Mouse (Mus musculus): ENCODE results near the gene Amigo2. TPM values are rescaled to one million over a fixed set of nuclear protein-coding genes. Genes with fewer than 3 reads are reported as not detected.

Gene Amigo2
- polyA plus RNA-seq, 1 experiment from 2014 or later, result not detected

GRCm38 (mm10) chr15:97256411-97256810 is 9.3 kb upstream of the Amigo2 start:
- 90% methylated on average over 11 of the region's 11 CpGs for WGBS (ENCODE audit: missing documents)
- Histone ChIP-seq H3K36me3 (ENCODE audit: inconsistent target) (no peaks in the 10 kb centered on the region), H3K79me2 (ENCODE audit: inconsistent target) (no peaks in the 10 kb centered on the region), H3K27ac (no peak overlapping the region), H3K4me3 (ENCODE audit: inconsistent target) (no peak overlapping the region)

DNA sequence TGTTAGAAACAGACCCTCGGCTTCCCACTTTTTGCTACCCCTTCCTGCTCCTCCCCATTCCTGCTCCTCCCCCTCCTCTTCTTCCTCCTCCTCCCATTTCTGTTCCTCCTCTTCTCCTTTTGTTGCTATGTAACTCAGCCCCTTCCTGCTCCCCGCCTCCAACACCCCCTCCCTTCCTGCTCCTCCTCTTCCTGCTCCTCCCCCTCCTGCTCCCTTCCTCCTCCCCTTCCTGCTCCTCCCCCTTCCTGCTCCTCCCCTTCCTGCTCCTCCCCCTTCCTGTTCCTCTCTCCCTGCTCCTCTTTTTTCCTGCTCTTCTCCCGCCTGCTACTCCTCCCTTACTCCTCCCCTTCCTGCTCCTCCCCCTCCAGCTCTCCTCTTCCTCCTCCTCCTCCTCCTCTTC is 8.7 kb upstream of the Amigo2 start:
- 80% methylated on average over 1 of the region's 3 CpGs for WGBS (ENCODE audit: missing documents)
- no peak overlapping the region for H3K27ac ChIP-seq
- H3K36me3 ChIP-seq (ENCODE audit: inconsistent target), result no peaks in the 10 kb centered on the region
- no peaks in the 10 kb centered on the region for H3K79me2 ChIP-seq (ENCODE audit: inconsistent target)
- H3K4me3 ChIP-seq (ENCODE audit: inconsistent target), result no peak overlapping the region

GRCm38 (mm10) chr15:97254375-97254774 is 7.3 kb upstream of the Amigo2 start:
- Histone ChIP-seq H3K27ac (no peak overlapping the region), H3K4me3 (ENCODE audit: inconsistent target) (no peak overlapping the region), H3K36me3 (ENCODE audit: inconsistent target) (no peaks in the 10 kb centered on the region), H3K79me2 (ENCODE audit: inconsistent target) (no peaks in the 10 kb centered on the region)
- 94% methylated on average over 4 of the region's 4 CpGs for WGBS (ENCODE audit: missing documents)

GRCm38 (mm10) chr15:97252493-97253034 is 5.5 kb upstream of the Amigo2 start:
- no peak overlapping the region for H3K4me3 ChIP-seq (ENCODE audit: inconsistent target)
- no peak overlapping the region for H3K27ac ChIP-seq
- H3K79me2 ChIP-seq (ENCODE audit: inconsistent target), result no peaks in the 10 kb centered on the region
- H3K36me3 ChIP-seq (ENCODE audit: inconsistent target), result no peaks in the 10 kb centered on the region
- 62% methylated on average over 8 of the region's 8 CpGs for WGBS (ENCODE audit: missing documents)

DNA sequence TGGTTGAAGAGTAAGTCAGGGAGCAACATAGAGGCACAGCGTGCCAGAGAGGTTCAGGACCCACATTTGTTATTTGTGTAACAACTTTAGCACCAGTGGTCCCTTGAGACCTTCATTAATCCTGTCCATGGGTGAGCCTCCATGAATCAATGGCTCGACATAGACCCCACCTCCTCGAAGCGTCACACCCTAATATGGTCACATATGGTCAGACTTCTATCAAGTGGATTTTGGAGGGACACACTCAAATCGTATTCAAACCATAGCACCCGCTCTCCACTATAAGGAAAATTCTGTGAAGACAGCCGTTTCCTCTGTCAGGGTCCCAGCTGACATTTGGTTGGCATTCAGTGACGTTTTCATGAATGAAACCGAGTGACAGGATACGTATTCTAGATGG is 2.2 kb upstream of the Amigo2 start:
- Histone ChIP-seq H3K27ac (no peak overlapping the region), H3K36me3 (ENCODE audit: inconsistent target) (no peaks in the 10 kb centered on the region), H3K4me3 (ENCODE audit: inconsistent target) (no peak overlapping the region), H3K79me2 (ENCODE audit: inconsistent target) (no peaks in the 10 kb centered on the region)
- 90% methylated on average over 10 of the region's 10 CpGs for WGBS (ENCODE audit: missing documents)

- peak overlapping the region; percentile 35 for H3K4me3 ChIP-seq (ENCODE audit: inconsistent target)
- no peaks in the 10 kb centered on the region for H3K36me3 ChIP-seq (ENCODE audit: inconsistent target)
- 6% methylated on average over 8 of the region's 8 CpGs for WGBS (ENCODE audit: missing documents)
- H3K27ac ChIP-seq, result no peak overlapping the region
- no peaks in the 10 kb centered on the region for H3K79me2 ChIP-seq (ENCODE audit: inconsistent target)
These were observed 1.2 kb upstream of the Amigo2 start for GRCm38 (mm10) chr15:97248296-97248695.

DNA sequence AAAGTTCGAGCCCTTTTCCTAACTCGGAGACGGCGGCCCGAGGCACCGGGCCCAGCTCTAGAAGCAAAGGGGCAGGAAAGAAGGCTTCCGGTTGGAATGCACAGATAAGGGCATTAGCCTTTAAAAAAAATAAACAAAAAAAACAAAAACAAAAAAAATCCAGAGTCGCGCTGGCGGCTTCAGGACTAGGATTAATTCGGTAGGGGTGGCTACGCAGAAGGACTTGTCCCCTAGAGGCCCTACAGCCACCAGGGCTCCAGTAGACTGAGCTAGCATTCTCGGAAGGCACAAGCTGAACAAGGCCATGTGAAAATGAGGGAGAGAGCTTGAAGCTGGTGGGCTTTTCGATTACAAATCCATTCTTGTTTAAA is 689 bp upstream of the Amigo2 start:
- under 1% methylated on average over 14 of the region's 14 CpGs for WGBS (ENCODE audit: missing documents)
- Histone ChIP-seq H3K79me2 (ENCODE audit: inconsistent target) (no peaks in the 10 kb centered on the region), H3K4me3 (ENCODE audit: inconsistent target) (peak overlapping the region; percentile 35), H3K27ac (no peak overlapping the region), H3K36me3 (ENCODE audit: inconsistent target) (no peaks in the 10 kb centered on the region)

DNA sequence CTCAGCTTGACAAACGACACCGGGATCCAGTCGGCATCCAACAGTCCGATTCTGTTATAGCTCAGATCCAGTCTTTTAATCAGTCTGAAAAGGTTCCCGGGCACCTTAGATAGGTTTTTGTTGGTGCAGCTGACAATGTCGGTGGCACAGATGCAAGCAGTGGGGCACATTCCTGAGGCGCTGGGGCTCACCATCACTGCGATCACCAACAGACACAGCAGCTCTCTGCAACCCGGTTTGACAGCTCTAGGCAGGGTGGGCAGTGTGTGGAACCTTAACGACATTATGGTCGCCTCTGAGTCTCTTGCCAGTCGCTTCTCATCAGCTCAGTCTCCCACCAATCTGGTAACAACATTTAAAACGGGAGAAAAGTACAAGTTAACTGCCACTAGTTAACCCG is 831 bp downstream of the Amigo2 start:
- Histone ChIP-seq H3K4me3 (ENCODE audit: inconsistent target) (no peak overlapping the region), H3K36me3 (ENCODE audit: inconsistent target) (no peaks in the 10 kb centered on the region), H3K79me2 (ENCODE audit: inconsistent target) (no peaks in the 10 kb centered on the region), H3K27ac (no peak overlapping the region)
- WGBS (ENCODE audit: missing documents), result 23% methylated on average over 13 of the region's 14 CpGs

- Histone ChIP-seq H3K36me3 (ENCODE audit: inconsistent target) (no peaks in the 10 kb centered on the region), H3K27ac (no peak overlapping the region), H3K4me3 (ENCODE audit: inconsistent target) (no peak overlapping the region), H3K79me2 (ENCODE audit: inconsistent target) (no peaks in the 10 kb centered on the region)
- WGBS (ENCODE audit: missing documents), result 34% methylated on average over 18 of the region's 18 CpGs
These were observed 1.7 kb downstream of the Amigo2 start for GRCm38 (mm10) chr15:97245392-97245791.

GRCm38 (mm10) chr15:97236943-97237342 is 10.1 kb downstream of the Amigo2 start:
- WGBS (ENCODE audit: missing documents), result 35% methylated on average over 9 of the region's 9 CpGs
- Histone ChIP-seq H3K4me3 (ENCODE audit: inconsistent target) (no peak overlapping the region), H3K79me2 (ENCODE audit: inconsistent target) (no peaks in the 10 kb centered on the region), H3K27ac (no peak overlapping the region), H3K36me3 (ENCODE audit: inconsistent target) (no peaks in the 10 kb centered on the region)

- WGBS (ENCODE audit: missing documents), result 25% methylated on average over 7 of the region's 7 CpGs
- Histone ChIP-seq H3K4me3 (ENCODE audit: inconsistent target) (no peak overlapping the region), H3K79me2 (ENCODE audit: inconsistent target) (no peaks in the 10 kb centered on the region)
These were observed 11.9 kb downstream of the Amigo2 start for GRCm38 (mm10) chr15:97235183-97235582.

GRCm38 (mm10) chr15:97234076-97234475 is 13.0 kb downstream of the Amigo2 start:
- no peaks in the 10 kb centered on the region for H3K36me3 ChIP-seq (ENCODE audit: inconsistent target)
- H3K27ac ChIP-seq, result no peak overlapping the region
- H3K4me3 ChIP-seq (ENCODE audit: inconsistent target), result no peak overlapping the region
- whole genome bisulfite sequencing (ENCODE audit: missing documents), result 89% methylated on average over 6 of the region's 6 CpGs
- no peaks in the 10 kb centered on the region for H3K79me2 ChIP-seq (ENCODE audit: inconsistent target)

More at GRCm38 (mm10) chr15:97235183-97235582, 11.9 kb downstream of the Amigo2 start:
- Histone ChIP-seq H3K36me3 (ENCODE audit: inconsistent target) (no peaks in the 10 kb centered on the region), H3K27ac (no peak overlapping the region)

DNA sequence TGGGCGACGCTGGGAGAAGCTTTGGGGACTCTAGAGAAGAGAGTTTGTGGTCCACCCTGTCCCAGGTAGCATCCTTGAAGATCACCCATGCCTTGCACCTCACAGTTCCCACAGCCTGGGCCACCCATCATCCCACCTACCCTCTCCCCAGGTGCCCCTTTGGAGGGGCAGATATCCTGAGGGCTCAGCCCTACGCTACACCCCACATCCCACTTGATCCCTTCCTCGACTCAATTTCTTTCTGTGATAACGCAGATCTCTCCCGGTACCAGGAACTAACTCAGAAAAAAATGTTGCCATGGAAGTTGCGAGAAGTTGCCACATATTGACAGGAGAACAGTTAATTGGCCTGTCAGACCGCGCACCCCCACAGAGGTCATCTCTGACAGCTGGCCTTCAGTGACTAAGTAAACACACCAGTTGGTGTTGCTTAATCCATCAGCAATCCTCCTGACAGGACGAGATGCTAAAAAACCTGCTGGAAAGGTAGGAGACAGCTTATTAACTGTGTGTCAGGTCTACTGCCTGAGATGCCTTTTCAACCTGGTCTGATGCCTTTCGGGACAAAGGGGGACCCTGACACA is 17.5 kb downstream of the Amigo2 start:
- 89% methylated on average over 11 of the region's 11 CpGs for WGBS (ENCODE audit: missing documents)
- H3K4me3 ChIP-seq (ENCODE audit: inconsistent target), result no peak overlapping the region
- no peaks in the 10 kb centered on the region for H3K36me3 ChIP-seq (ENCODE audit: inconsistent target)
- H3K27ac ChIP-seq, result no peak overlapping the region
- no peaks in the 10 kb centered on the region for H3K79me2 ChIP-seq (ENCODE audit: inconsistent target)

DNA sequence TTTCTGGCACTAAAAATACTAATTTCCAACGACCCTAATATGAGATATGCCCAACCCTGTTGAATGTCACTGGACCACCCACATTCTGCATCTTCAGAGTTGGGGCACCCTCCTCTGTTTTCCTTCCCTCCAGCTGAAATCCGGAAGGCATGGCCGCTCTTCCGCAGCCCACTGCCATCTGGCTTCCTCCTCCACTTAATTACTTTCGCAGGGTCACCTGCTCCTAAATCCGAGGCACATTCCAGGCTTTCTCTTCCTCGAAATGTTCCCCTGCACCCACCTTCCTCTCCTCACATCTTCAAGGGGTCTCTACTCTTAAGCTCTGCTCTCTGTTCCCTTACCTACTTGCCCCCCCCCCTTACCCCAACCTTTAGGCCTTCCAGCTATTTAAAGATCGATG is 23.1 kb downstream of the Amigo2 start:
- 91% methylated on average over 8 of the region's 8 CpGs for WGBS (ENCODE audit: missing documents)
- no peaks in the 10 kb centered on the region for H3K79me2 ChIP-seq (ENCODE audit: inconsistent target)
- H3K4me3 ChIP-seq (ENCODE audit: inconsistent target), result no peak overlapping the region
- no peaks in the 10 kb centered on the region for H3K36me3 ChIP-seq (ENCODE audit: inconsistent target)
- H3K27ac ChIP-seq, result no peak overlapping the region

- H3K36me3 ChIP-seq (ENCODE audit: inconsistent target), result no peaks in the 10 kb centered on the region
- 94% methylated on average over 10 of the region's 10 CpGs for WGBS (ENCODE audit: missing documents)
- H3K27ac ChIP-seq, result no peak overlapping the region
- no peaks in the 10 kb centered on the region for H3K79me2 ChIP-seq (ENCODE audit: inconsistent target)
- H3K4me3 ChIP-seq (ENCODE audit: inconsistent target), result no peak overlapping the region
These were observed 23.7 kb downstream of the Amigo2 start for GRCm38 (mm10) chr15:97223431-97223830.

GRCm38 (mm10) chr15:97216843-97217242 is 30.2 kb downstream of the Amigo2 start:
- Histone ChIP-seq H3K4me3 (ENCODE audit: inconsistent target) (no peak overlapping the region), H3K27ac (no peak overlapping the region), H3K36me3 (ENCODE audit: inconsistent target) (no peaks in the 10 kb centered on the region), H3K79me2 (ENCODE audit: inconsistent target) (no peaks in the 10 kb centered on the region)
- WGBS (ENCODE audit: missing documents), result 95% methylated on average over 5 of the region's 5 CpGs

Measured in macrophage (primary cell).